Mouse (Mus musculus) heart, postnatal 14 days (tissue): Measurements from ENCODE around the gene Dync2li1. TPM values are rescaled to one million over a fixed set of nuclear protein-coding genes. Genes with fewer than 3 reads are reported as not detected.
A peak's percentile ranks its signal among the peaks of the same experiment; 100 is the strongest.

Experiments used
- DNase-seq, 2 experiments: peaks; one replicate each; pipeline ENCODE4 v3.0.0; 2021 to 2022
- intact Hi-C: fragments of 180-260 bp; cut with DNase I; formaldehyde crosslinking; loops from one replicate; pipeline ENCODE4 v1.15.1; 2025
- long read RNA-seq, 2 experiments: library from polyadenylated mRNA; stranded (forward); transcript quantifications; one replicate each; pipeline ENCODE4 v2.0.0; 2021
- total RNA-seq, 2 experiments: library from RNA; stranded (reverse); gene quantifications; 2 replicates each; pipeline ENCODE4 v1.2.3; 2021

The Dync2li1 gene
- 1 to 10 TPM; 2.8 to 4.7 TPM for total RNA-seq
- long read RNA-seq, experiment 1, transcript Dync2li1-201 (13 exons, 1,354 nt) = major isoform, 8 of 9 reads
- long read RNA-seq, experiment 1, partial matches to known transcripts = 1 of 9 reads
- long read RNA-seq, experiment 1, other reads (novel, unspliced or antisense) = 0 of 9 reads
- long read RNA-seq, experiment 2, transcript Dync2li1-201 (13 exons, 1,354 nt) = major isoform, 5 of 5 reads
- long read RNA-seq, experiment 2, partial matches to known transcripts = 0 of 5 reads
- long read RNA-seq, experiment 2, other reads (novel, unspliced or antisense) = 0 of 5 reads

- peak; percentile 85 to 90 for DNase-seq
- intact Hi-C loops = loop anchor here (10.0 kb wide), 1 partner anchor 762 kb away; no protein-coding TSS in a partner anchor
Observed at GRCm38 (mm10) chr17:84626276-84626856, at the start of gene Dync2li1. Dync2li1 (plus strand) TSS chr17:84626496.

DNA sequence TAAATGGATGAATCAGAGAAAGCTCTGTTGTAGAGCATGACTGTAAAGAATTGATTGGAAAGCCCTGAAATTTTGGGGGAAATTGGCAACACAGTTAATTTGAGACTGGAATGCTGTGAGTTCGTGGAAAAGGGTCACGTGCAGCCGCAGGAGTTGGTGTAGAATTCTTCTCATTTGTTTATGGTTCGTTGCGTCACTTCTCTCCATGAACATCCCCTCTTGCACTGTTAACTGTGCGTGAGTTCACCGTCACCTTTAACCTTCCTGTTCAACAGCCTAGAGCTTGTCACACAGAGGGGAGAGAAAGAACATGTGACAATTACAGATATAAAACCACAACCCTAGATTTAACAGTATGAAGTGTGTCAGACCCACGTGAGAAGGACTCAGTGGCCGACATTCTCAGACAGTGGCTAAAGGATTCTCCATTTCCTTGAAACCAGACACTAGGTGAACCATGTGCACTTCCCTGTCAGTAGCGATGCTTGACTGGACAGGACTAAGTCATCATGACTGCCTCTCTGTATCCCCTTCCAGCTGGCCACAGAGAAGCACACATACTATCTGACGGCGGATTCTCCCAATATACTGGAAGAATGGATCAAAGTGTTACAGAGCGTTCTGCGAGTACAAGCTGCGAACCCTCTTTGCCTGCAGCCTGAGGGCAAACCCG, 49.5 kb upstream of the Dync2li1 start:
- no peak for DNase-seq

DNA sequence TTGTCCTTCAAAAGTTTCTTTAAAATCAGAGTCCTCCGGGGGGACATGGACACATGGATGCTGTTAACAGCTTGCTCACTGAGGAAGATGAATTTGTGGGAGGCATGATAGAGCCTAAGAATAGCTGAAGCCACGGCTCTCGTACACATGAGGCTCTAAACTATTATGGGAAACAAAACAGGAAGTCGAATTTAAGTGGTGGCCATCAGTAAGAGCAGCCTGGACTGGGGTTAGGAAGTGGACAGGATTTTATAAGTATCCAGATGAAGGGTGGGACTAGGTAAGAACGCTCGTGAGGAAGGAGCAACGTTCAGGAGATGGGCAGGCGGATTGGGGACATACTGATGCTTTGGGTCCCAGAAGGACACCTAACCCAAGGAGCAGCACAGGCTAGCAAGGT, 47.0 kb upstream of the Dync2li1 start:
- DNase-seq = no peak

More for the DNA sequence above, 49.5 kb upstream of the Dync2li1 start:
- intact Hi-C loops = no loop called here

GRCm38 (mm10) chr17:84579817-84580216, 46.5 kb upstream of the Dync2li1 start:
- intact Hi-C loops = no loop called here
- no peak for DNase-seq

More for the DNA sequence above, 47.0 kb upstream of the Dync2li1 start:
- intact Hi-C loops = no loop called here

DNA sequence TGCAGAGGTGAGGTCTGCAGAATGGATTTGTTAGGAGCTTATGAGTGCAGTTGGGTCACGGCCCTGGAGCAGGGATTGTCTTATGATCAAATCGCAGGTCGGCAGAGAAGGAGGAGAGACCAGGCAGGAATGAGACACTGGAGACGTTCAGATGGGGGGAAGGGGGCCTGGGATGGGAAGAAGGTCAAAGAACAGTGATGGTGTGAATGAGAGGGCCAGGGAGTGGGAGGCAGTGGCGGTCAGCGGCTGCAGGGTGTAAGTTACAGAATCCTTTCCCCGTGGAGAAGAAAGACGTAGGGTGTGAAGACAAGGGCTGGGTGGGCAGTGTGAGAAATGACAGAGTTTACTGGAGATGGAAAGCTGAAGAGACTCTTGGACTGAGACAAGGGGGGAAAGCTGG, 45.5 kb upstream of the Dync2li1 start:
- intact Hi-C loops = no loop called here
- DNase-seq = no peak

- DNase-seq = no peak
- intact Hi-C loops = no loop called here
Observed at GRCm38 (mm10) chr17:84581740-84582414, 44.4 kb upstream of the Dync2li1 start.

- DNase-seq = peak in 1 of 2 experiments; percentile 28
- intact Hi-C loops = no loop called here
Observed at GRCm38 (mm10) chr17:84584107-84584506, 42.2 kb upstream of the Dync2li1 start.

DNA sequence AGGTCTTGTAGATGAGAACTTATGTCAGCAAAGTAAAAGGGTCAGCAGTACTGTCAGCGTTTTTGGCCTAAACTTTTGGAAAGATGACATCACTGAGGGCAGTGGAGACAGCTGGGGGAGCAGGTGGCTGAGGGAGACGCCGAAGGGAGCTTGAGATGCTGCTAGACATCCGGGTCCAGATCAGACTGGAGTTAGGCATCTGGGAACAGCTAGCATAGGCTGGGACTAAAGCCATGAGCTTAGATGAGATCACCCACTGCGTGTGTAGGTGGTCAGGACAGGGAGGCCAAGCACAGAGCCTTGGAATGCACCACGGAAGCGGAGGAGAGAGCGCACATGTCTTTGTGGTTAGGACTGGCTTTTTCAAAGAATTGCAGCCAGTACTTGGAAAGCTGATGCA, 41.2 kb upstream of the Dync2li1 start:
- intact Hi-C loops = no loop called here

GRCm38 (mm10) chr17:84590065-84590464, 36.2 kb upstream of the Dync2li1 start:
- intact Hi-C loops = no loop called here
- DNase-seq = no peak

More for the DNA sequence above, 41.2 kb upstream of the Dync2li1 start:
- DNase-seq = peak; percentile 39 to 55

- intact Hi-C loops = no loop called here
- DNase-seq = no peak
Observed at GRCm38 (mm10) chr17:84591431-84592150, 34.7 kb upstream of the Dync2li1 start.

DNA sequence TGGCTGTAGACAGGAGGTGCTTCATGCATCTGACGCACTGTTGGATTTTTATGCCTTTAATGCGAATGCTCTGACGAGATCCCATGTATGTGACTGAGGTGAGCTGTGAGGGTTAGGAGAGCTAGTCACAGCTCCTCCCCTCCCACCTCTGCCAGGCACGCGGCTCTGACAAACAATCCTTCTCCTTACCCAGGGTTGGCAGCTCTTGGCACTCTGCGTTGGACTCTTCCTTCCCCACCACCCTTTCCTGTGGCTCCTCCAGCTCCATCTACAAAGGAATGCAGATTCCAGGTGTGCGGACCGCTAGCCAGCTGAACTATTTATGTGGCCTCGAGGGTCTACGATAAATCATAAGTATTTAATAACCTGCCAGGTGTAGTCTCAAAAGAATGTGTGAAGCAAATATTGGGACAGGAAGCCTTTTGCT, 30.3 kb upstream of the Dync2li1 start:
- intact Hi-C loops = no loop called here
- no peak for DNase-seq

DNA sequence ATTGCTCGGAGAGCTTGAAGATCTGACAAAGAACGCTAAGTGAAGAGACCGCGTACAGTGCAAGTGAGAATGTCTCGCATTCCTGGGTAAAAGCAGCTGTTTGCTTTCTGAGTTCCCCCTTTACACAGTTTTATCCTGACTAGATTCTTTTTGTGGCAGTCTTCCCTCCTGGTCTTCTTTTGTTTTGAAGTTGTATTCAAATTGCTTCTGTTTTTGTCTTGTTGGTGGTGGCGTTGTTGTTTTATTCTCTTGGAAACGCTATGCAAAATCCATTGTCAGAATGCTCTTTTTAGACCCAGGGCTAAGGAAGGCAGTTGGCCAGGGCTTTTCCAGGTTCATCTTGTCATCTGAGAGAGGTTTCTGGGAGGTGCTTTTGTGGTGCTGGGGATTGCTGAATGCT, 29.8 kb upstream of the Dync2li1 start:
- DNase-seq = no peak
- intact Hi-C loops = no loop called here

GRCm38 (mm10) chr17:84597859-84598258, 28.4 kb upstream of the Dync2li1 start:
- intact Hi-C loops = no loop called here
- no peak for DNase-seq

- no peak for DNase-seq
- intact Hi-C loops = no loop called here
Observed at GRCm38 (mm10) chr17:84598928-84599327, 27.4 kb upstream of the Dync2li1 start.

- intact Hi-C loops = no loop called here
- no peak for DNase-seq
Observed at GRCm38 (mm10) chr17:84600051-84600983, 26.0 kb upstream of the Dync2li1 start.

DNA sequence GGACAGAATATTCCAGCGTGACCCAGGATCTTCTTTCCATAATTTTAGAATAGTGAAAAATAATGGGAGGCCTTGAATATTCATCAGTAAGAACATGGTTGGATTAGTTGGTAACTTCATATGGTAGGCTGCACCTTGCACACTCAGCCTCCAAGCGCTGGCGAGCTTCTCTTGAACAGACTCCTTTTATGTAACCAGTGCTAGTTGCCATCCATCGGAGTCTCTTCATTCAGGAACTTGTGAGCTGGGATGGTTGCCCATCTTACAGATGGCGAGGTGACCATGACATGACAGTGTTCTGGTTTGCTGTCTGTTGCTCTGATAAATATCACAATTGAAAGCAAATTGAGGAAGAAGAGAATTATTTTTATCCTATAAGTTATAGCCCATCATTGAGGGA, 24.5 kb upstream of the Dync2li1 start:
- intact Hi-C loops = no loop called here
- DNase-seq = no peak

- peak in 1 of 2 experiments; percentile 28 for DNase-seq
- intact Hi-C loops = no loop called here
Observed at GRCm38 (mm10) chr17:84603202-84603627, 23.1 kb upstream of the Dync2li1 start.

- intact Hi-C loops = no loop called here
- DNase-seq = no peak
Observed at GRCm38 (mm10) chr17:84603709-84604420, 22.4 kb upstream of the Dync2li1 start.

DNA sequence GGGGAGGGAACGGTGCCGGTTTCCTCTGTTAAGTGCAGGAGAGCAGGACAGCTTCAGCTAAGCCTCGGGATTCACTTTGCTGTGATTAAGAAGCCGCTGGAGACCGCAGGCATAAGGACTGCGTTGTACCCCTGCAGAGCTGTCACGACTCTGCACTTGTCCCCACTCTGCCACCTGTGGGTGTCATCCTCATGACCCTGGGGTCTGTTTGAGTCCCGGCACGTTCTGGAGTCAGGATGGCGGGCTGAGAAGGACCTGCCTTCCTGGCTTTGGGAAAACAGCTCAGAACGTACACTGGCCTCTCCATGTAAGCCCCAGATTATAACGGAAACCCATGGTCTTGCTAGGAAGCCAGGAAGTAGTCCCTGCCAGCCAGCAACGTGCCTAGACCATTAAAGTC, 19.3 kb upstream of the Dync2li1 start:
- intact Hi-C loops = no loop called here
- no peak for DNase-seq
